In genomic region chr14:120302913-120303548, GRCm38 (mm10) we compare ENCODE assay signal across 8 mouse cellular contexts. TPM values are rescaled to one million over a fixed set of nuclear protein-coding genes. Genes with fewer than 3 reads are reported as not detected.
DNase-seq lines count a peak whose midpoint lies in the region; ATAC-seq and TF ChIP-seq lines count a peak whose summit lies in the region.

No protein-coding gene starts in this region.

- no peak overlapping the region for H3K4me3 ChIP-seq in forebrain, embryonic 16.5 days (replicated peaks; ENCODE audit: low read length)
- H3K4me3 ChIP-seq in forebrain, embryonic 10.5 days = no peak overlapping the region
- no peak overlapping the region for H3K4me3 ChIP-seq in embryonic fibroblast, embryonic 13.5 days (ENCODE audit: insufficient read depth, low read length)
- no peak overlapping the region for H3K4me3 ChIP-seq in kidney, embryonic 16.5 days (ENCODE audit: low read length)
- H3K4me3 ChIP-seq in midbrain, embryonic 15.5 days = no peak overlapping the region

- H3K27ac ChIP-seq in forebrain, embryonic 16.5 days (ENCODE audit: low read length) = no peak overlapping the region
- no peak overlapping the region for H3K27ac ChIP-seq in forebrain, embryonic 10.5 days
- H3K27ac ChIP-seq in embryonic fibroblast, embryonic 13.5 days (ENCODE audit: insufficient read depth, low read length) = peak overlapping the region; percentile 48
- H3K27ac ChIP-seq in kidney, embryonic 16.5 days (ENCODE audit: low read length) = peak overlapping the region; percentile 44
- no peak overlapping the region for H3K27ac ChIP-seq in midbrain, embryonic 15.5 days

- 20% methylated on average over 6 of the region's 6 CpGs for WGBS in forebrain, embryonic 16.5 days
- 40% methylated on average over 6 of the region's 6 CpGs for WGBS in forebrain, embryonic 10.5 days
- 24% methylated on average over 6 of the region's 6 CpGs for WGBS in kidney, embryonic 16.5 days
- WGBS in midbrain, embryonic 15.5 days = 28% methylated on average over 6 of the region's 6 CpGs

- in situ Hi-C loops in Patski (cut with MboI; ENCODE audit: low pct_unique_long_range_greater_than_20kb) = no loop called here

- no peaks in the 10 kb centered on the region for H3K9me3 ChIP-seq in forebrain, embryonic 16.5 days (ENCODE audit: control insufficient read depth, low read length)
- H3K9me3 ChIP-seq in forebrain, embryonic 10.5 days = no peaks in the 10 kb centered on the region
- H3K9me3 ChIP-seq in kidney, embryonic 16.5 days (ENCODE audit: low read length) = no peaks in the 10 kb centered on the region
- H3K9me3 ChIP-seq in midbrain, embryonic 15.5 days = no peaks in the 10 kb centered on the region

- CTCF ChIA-PET in Patski (lab: Charles Lee) = interaction anchor here (1.6 kb wide), 1 partner anchor 95 kb away, joined by 5 read pairs; no protein-coding TSS in a partner anchor

- no peak for TF ChIP-seq CTCF in Patski (IDR thresholded peaks at IDR 0.05)
- TF ChIP-seq CTCF in embryonic fibroblast, embryonic 13.5 days (IDR thresholded peaks at IDR 0.05; ENCODE audit: borderline replicate concordance, insufficient read depth, low read length) = no peak

- POLR2A ChIA-PET in Patski (lab: Charles Lee) = no interaction called here

- peaks cover 7% of the 10 kb centered on the region for H3K4me1 ChIP-seq in forebrain, embryonic 16.5 days (replicated peaks; ENCODE audit: control insufficient read depth, insufficient read depth, low read length)
- H3K4me1 ChIP-seq in forebrain, embryonic 10.5 days = peaks cover 28% of the 10 kb centered on the region
- H3K4me1 ChIP-seq in embryonic fibroblast, embryonic 13.5 days (ENCODE audit: control insufficient read depth, insufficient read depth, low read length) = peaks cover 25% of the 10 kb centered on the region
- peaks cover 53% of the 10 kb centered on the region for H3K4me1 ChIP-seq in kidney, embryonic 16.5 days (ENCODE audit: insufficient read depth, low read length)
- H3K4me1 ChIP-seq in midbrain, embryonic 15.5 days = peaks cover 9% of the 10 kb centered on the region; the same call in 1 of the 2 replicates

- no peak overlapping the region for H3K9ac ChIP-seq in forebrain, embryonic 16.5 days (replicated peaks; ENCODE audit: low read depth, low read length)
- no peak overlapping the region for H3K9ac ChIP-seq in kidney, embryonic 16.5 days (replicated peaks; ENCODE audit: low read length)
- no peak overlapping the region for H3K9ac ChIP-seq in midbrain, embryonic 15.5 days

- DNase-seq in forebrain, embryonic 10.5 days (ENCODE audit: extremely low spot score, low spot score) = no peak
- DNase-seq in Patski (ENCODE audit: low read depth, low spot score) = peak; percentile 70
- DNase-seq in retina, postnatal 1 day = peak; percentile 79
- no peak for DNase-seq in gastrocnemius, adult 18-20 months (ENCODE audit: low spot score)

- no peaks in the 10 kb centered on the region for H3K36me3 ChIP-seq in forebrain, embryonic 16.5 days (ENCODE audit: control insufficient read depth, insufficient read depth)
- H3K36me3 ChIP-seq in forebrain, embryonic 10.5 days (replicated peaks) = no peaks in the 10 kb centered on the region
- H3K36me3 ChIP-seq in kidney, embryonic 16.5 days (ENCODE audit: insufficient read depth, low read length) = no peaks in the 10 kb centered on the region
- H3K36me3 ChIP-seq in midbrain, embryonic 15.5 days (replicated peaks) = no peaks in the 10 kb centered on the region

- no peaks in the 10 kb centered on the region for H3K27me3 ChIP-seq in forebrain, embryonic 16.5 days (replicated peaks; ENCODE audit: control insufficient read depth, insufficient read depth, low read length)
- H3K27me3 ChIP-seq in forebrain, embryonic 10.5 days (ENCODE audit: poor library complexity, severe bottlenecking) = no peaks in the 10 kb centered on the region
- no peaks in the 10 kb centered on the region for H3K27me3 ChIP-seq in Patski
- H3K27me3 ChIP-seq in kidney, embryonic 16.5 days (ENCODE audit: insufficient read depth, low read length) = no peaks in the 10 kb centered on the region
- no peaks in the 10 kb centered on the region for H3K27me3 ChIP-seq in midbrain, embryonic 15.5 days (replicated peaks)

- no peak overlapping the region for H3K4me2 ChIP-seq in forebrain, embryonic 16.5 days (ENCODE audit: low read length)
- no peak overlapping the region for H3K4me2 ChIP-seq in kidney, embryonic 16.5 days (replicated peaks; ENCODE audit: low read depth, low read length)
- H3K4me2 ChIP-seq in midbrain, embryonic 15.5 days = no peak overlapping the region

- 0 out of 2 replicates have a peak, but pooled peaks have one; percentile 40 for ATAC-seq in forebrain, embryonic 16.5 days
- ATAC-seq in Patski = peak; percentile 86
- ATAC-seq in kidney, embryonic 16.5 days (ENCODE audit: low FRiP score, low TSS enrichment) = 0 out of 2 replicates have a peak, but pooled peaks have one; percentile 23
- no peak for ATAC-seq in midbrain, embryonic 15.5 days (replicated peaks)

- 0 out of 2 replicates have a peak, but pooled peaks have one; percentile 39 for TF ChIP-seq POLR2A in embryonic fibroblast, embryonic 13.5 days (IDR thresholded peaks at IDR 0.05; ENCODE audit: low read depth, low read length)

RNA-seq across cellular contexts. Expression of gene Mbnl2, which starts 27.6 kb away (rescaled TPM):
- 23.1 and 26.8 TPM in 2 replicates for polyA plus RNA-seq in forebrain, embryonic 16.5 days (2015; fragmentation: Nextera tagmentation; extraction: Ambion mirVana)
- polyA plus RNA-seq in forebrain, embryonic 10.5 days (2016; fragmentation: Nextera tagmentation; extraction: Ambion mirVana) = 30.0 TPM in 2 replicates
- 132 TPM for polyA plus RNA-seq in Patski (2021)
- 207 and 222 TPM in 2 replicates for polyA plus RNA-seq in embryonic fibroblast, embryonic 13.5 days (2011; ENCODE audit: insufficient read length, low read depth, missing spikeins)
- 103 and 106 TPM in 2 replicates for polyA plus RNA-seq in kidney, embryonic 16.5 days (2015; fragmentation: Nextera tagmentation; extraction: Ambion mirVana)
- 20.0 and 21.2 TPM in 2 replicates for polyA plus RNA-seq in midbrain, embryonic 15.5 days (2015; fragmentation: Nextera tagmentation; extraction: Ambion mirVana)
- total RNA-seq in gastrocnemius, adult 18-20 months (2021) = 100 to 1,000 TPM; 299 to 300 TPM

Comparison
In these comparisons a context has a peak if more than half of its experiments do, and no peak if none do; other contexts are left out.
1. H3K27ac ChIP-seq: peak in embryonic fibroblast, embryonic 13.5 days (single experiment) and kidney, embryonic 16.5 days (single experiment); none in forebrain, embryonic 16.5 days (single experiment), forebrain, embryonic 10.5 days (single experiment) and midbrain, embryonic 15.5 days (single experiment).
2. DNase-seq: peak in Patski (single experiment) and retina, postnatal 1 day (single experiment); none in forebrain, embryonic 10.5 days (single experiment) and gastrocnemius, adult 18-20 months (single experiment).